Mouse (Mus musculus) urinary bladder, postnatal 4 days (tissue): Measurements from ENCODE around the gene AA467197.

ENCODE experiments used
- DNase-seq, 2 experiments: peaks; one replicate each; pipeline ENCODE4 v3.0.0; 2021 to 2022; ENCODE audit warnings: low spot score in 2 of 2

The AA467197 gene

DNA sequence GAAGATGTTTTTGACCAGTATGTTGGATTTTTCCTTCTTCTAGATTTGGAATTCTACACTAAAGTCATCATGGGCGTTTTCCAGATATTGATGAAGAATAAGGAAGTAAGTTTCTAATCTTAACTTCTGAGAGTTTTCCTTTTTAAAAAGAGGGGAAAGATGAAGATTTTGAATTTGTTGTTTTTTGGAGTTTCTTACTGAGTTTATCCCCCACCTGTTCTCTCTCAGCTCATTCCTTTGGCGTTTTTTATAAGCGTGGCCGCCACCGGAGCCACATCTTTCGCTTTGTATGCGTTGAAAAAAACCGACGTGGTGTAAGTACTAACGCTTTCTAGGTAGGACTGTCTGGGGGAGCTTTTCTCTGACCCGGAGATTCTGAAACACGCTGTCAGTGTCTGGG, 1.2 kb downstream of the AA467197 start:
- DNase-seq: no peak

- no peak for DNase-seq
Observed at GRCm38 (mm10) chr2:122638673-122639072, 1.9 kb downstream of the AA467197 start.

- no peak for DNase-seq
Observed at GRCm38 (mm10) chr2:122652096-122653084, 15.6 kb downstream of the AA467197 start.

DNA sequence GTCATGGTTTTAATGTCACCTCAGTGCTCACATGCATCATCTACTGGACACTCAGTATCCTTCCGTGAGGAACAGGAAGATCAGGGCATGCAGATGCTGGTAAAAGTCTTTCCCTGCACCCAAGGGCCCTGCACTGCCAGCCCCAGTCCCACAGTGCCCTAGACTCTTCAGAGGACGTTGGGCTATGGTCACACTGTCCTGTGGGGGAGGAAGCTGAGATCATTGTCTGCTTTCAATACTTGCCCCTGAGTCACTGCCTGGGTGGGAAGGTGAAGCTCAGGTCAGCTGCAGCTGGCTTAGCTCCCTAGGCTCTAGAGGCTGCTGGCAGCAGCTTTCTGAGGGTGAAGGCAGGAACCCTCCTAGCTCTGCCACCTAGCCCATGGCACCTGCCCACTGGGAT, 19.3 kb downstream of the AA467197 start:
- DNase-seq: no peak

DNA sequence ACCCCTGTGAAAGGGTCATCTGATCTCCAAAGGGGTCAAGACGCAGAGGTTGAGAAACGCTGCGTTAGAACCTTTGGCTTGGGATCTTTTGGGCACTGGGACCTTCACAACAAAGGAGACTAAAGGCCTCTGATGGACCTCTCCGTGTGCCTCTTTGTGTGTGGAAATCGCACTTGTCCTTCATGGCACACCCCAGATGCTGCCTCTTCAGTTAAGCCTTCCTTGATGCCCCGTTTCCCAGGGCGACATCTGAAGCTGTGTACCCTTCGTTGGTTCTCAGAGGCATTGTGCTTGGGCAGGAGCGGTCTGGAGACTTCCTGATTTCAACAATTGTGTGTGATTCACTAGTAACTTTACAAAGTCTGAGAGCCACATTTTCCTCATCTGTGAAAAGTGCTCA, 20.0 kb downstream of the AA467197 start:
- no peak for DNase-seq

DNA sequence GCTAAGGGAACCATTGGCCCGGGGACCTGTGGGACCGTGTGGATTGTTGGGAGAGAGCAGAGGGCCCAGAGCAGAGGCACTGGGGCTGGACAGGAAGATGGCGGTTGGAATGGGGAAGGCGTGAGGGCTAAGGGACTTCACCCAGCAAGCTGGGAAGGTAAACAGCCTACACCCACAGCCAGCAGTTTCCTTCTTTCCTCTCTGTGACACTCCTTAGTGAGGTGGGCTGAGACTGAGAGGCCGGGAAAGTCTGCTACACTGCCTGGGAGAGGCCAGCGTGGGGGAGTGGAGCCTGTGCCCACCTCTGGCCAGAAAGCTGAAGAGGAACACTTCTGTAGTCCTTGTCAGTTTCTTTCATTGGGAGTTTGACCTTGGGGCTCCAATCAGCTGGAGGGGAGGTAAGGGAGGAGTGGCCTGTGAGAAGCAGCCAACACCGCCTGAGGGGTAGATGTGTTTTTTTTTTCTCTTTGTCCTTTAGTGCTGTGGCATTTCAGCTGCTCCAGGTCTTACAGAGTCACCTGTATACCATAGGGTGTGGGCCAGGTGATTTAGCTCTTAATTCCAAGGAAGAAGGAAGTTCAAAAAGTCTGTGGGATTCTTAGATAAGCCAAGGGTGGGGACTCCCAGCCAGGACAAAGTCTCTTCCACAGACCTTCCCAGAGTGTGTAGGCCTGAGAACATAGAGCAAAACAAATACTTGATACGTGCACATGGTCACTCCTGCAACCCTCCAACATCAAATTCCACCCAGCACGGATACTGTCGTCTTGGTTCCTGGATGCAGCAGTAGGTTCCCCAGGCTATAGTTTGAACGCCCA, 21.1 kb downstream of the AA467197 start:
- DNase-seq: no peak

- DNase-seq: no peak
Observed at GRCm38 (mm10) chr2:122659825-122660224, 23.0 kb downstream of the AA467197 start.

DNA sequence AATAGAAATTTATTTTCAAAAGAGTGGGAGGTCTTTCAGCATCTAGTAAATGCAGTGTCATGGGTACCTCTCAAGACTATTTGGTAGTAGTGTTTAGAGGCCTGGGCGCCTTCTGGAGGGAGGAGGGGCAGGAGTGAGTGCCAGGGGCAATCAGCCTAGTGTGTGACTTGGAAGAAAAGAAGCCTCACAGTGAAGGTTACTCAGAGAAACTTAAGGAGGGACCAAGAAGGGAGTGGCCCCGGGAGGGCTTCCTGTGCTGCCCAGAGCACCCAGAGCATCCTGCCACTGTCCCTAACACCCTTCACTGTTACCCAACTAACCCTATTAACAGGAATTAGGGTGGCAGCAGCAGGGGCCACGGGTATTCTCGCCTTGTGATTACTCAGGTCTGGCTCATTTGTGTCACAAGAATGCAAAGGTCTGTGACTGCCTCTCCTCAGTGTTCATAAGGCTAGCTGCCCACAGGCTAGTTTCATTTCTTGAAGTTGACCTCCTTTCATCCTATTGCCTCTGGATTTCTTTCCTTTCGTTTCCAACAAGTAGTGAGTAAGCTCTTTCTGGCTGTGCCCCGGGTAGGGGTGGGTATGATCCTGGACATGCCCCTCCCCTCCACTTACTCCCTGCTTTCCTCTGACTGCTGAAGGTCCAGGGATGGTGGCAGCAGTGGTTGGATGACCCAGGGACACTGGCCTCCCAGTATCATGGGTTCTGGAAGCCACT, 28.6 kb downstream of the AA467197 start:
- no peak for DNase-seq

DNA sequence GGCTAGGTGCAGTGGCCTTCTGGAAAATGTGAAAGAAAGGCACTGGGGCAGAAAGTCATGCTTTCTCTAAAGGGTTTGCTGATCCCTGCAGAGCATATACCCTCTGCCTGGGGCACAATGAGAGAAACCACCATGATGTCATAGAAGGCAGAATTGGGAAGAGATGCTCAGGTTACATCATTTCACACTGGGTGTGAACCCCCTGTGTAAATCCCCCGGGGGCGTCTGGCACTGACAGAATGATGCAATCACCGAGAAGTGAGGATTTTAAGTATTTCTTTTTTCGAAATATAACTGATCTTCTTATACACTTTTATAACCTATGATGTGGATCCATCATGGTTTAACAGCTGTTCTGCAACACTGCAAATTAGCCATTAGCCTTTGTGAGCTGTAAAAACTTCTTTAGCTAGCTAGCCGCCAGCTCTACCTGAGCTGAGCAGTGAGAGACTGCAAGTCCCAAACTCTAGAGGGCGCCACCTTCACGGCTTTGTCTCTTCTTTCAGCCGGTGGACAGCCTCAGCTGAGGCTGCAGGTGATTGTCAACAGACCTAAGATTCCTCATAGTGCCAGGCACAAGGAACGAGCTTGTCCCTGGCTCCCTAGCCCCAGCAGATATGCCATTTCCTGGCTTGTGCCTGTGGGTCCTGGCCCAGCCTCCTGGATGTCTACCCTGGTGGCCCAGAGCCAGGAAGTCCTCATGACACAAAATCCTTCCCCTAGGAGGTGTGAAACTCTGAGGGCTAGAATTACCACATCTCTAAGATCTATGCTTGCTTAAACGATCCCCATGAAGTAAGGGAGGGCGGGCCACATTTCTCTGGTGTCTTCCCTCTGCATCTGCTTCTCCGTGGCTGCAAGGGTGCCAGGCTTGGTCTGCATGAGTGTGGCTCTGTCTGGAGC, 29.4 kb downstream of the AA467197 start:
- no peak for DNase-seq

- no peak for DNase-seq
Observed at GRCm38 (mm10) chr2:122667856-122668255, 31.1 kb downstream of the AA467197 start.

DNA sequence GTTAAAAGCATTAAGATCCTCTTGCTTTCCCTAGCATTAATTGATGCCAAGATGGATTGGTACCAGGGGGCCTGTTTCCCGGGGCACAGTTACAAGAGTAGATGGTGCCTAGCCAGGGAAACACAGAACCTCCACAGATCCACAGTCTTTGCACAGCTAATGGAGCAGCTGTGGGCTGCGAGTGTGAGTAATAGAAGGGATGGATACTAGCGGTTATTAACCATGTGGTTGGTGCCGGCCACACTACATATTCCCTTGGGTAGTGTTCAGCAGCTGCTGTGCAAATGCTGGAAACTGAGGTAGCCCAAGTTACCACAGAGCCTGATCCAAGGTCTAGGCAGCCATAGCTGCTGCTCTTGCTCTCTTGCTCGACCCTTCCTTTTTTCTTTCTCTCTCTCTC, 34.9 kb downstream of the AA467197 start:
- DNase-seq: no peak

GRCm38 (mm10) chr2:122672841-122673240, 36.1 kb downstream of the AA467197 start:
- no peak for DNase-seq

- no peak for DNase-seq
Observed at GRCm38 (mm10) chr2:122675126-122675525, 38.3 kb downstream of the AA467197 start.

GRCm38 (mm10) chr2:122681379-122682137, 44.8 kb downstream of the AA467197 start:
- no peak for DNase-seq

DNA sequence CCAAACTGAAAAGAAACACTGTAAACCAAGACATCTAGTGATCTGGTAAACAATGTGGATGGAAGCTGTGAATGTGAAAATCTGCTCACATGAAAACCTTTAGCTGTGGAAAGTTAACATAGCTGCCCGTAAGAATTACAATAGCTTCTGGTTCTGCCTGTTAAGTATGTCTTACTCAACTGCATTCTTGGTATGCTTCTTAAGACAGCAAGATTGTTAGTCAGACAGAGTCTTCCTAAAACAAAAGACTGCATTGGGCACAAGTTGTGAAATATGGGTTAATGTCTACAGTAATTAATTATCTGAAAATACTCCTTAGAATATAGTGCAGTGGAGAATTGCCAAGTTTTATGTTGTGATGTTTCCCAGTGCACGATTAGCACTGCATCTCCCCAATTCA, 45.7 kb downstream of the AA467197 start:
- no peak for DNase-seq

- no peak for DNase-seq
Observed at GRCm38 (mm10) chr2:122683641-122684040, 46.9 kb downstream of the AA467197 start.

- DNase-seq: no peak
Observed at GRCm38 (mm10) chr2:122686665-122687064, 49.9 kb downstream of the AA467197 start.
